Mouse (Mus musculus): ENCODE measurements around the gene Ank3.

- TF ChIP-seq CTCF (IDR thresholded peaks at IDR 0.05; ENCODE audit: insufficient read depth, low read length) = no peak
- no peak for TF ChIP-seq POLR2A (IDR thresholded peaks at IDR 0.05; ENCODE audit: borderline replicate concordance, extremely low read depth, low read depth, low read length)
Observed at GRCm38 (mm10) chr10:69389511-69389910, 9.1 kb upstream of the Ank3 start.

Measured in lung, adult 2 months (tissue).